Mouse (Mus musculus): ENCODE measurements around the gene Mttp. TPM values are rescaled to one million over a fixed set of nuclear protein-coding genes. Genes with fewer than 3 reads are reported as not detected.

Gene Mttp
- polyA plus RNA-seq, 1 experiment from 2014 or later, result 8.3 TPM

GRCm38 (mm10) chr3:138064732-138065645 is 79.8 kb downstream of the Mttp start, which contains the start of gene 1110002E22Rik:
TSS of gene 1110002E22Rik (plus strand) at chr3:138065052.
- no peak within 1 kb of the TSS for H3K27ac ChIP-seq (replicated peaks; ENCODE audit: low read depth, low read length)
- WGBS, result 72% methylated on average over 33 of the region's 33 CpGs
- no peak within 1 kb of the TSS for H3K4me3 ChIP-seq (ENCODE audit: low read depth, low read length)
- no peak within 1 kb of the TSS for H3K4me2 ChIP-seq (ENCODE audit: low read depth, low read length)
- H3K9ac ChIP-seq (replicated peaks; ENCODE audit: low read length), result no peak within 1 kb of the TSS
- no peaks in the 10 kb centered on the region for H3K36me3 ChIP-seq (replicated peaks; ENCODE audit: control insufficient read depth, insufficient read depth, low read depth, low read length)
- DNase-seq (ENCODE audit: low spot score) (no peak), ATAC-seq (replicated peaks; ENCODE audit: insufficient number of reproducible peaks, low FRiP score, low TSS enrichment, low read depth) (0 out of 2 replicates have a peak, but pooled peaks have one; percentile 10)
- no peaks in the 10 kb centered on the region for H3K27me3 ChIP-seq (ENCODE audit: control insufficient read depth, insufficient read depth, low read length)
- no peaks in the 10 kb centered on the region for H3K9me3 ChIP-seq (replicated peaks; ENCODE audit: control insufficient read depth, low read length)
- H3K4me1 ChIP-seq (ENCODE audit: control insufficient read depth, insufficient read depth, low read length), result 0 out of 2 replicates have a peak, but pooled peaks cover under 1% of the 10 kb centered on the region

- H3K9ac ChIP-seq (replicated peaks; ENCODE audit: low read length), result no peak overlapping the region
- H3K36me3 ChIP-seq (replicated peaks; ENCODE audit: control insufficient read depth, insufficient read depth, low read depth, low read length), result no peaks in the 10 kb centered on the region
- no peak overlapping the region for H3K4me3 ChIP-seq (ENCODE audit: low read depth, low read length)
- no peak for DNase-seq (ENCODE audit: low spot score)
- ATAC-seq (replicated peaks; ENCODE audit: insufficient number of reproducible peaks, low FRiP score, low TSS enrichment, low read depth), result no peak
- no peaks in the 10 kb centered on the region for H3K4me1 ChIP-seq (ENCODE audit: control insufficient read depth, insufficient read depth, low read length)
- no peaks in the 10 kb centered on the region for H3K9me3 ChIP-seq (replicated peaks; ENCODE audit: control insufficient read depth, low read length)
- H3K27ac ChIP-seq (replicated peaks; ENCODE audit: low read depth, low read length), result no peak overlapping the region
- H3K4me2 ChIP-seq (ENCODE audit: low read depth, low read length), result no peak overlapping the region
- no peaks in the 10 kb centered on the region for H3K27me3 ChIP-seq (ENCODE audit: control insufficient read depth, insufficient read depth, low read length)
- 67% methylated on average over 14 of the region's 14 CpGs for WGBS
These were observed 80.9 kb downstream of the Mttp start for GRCm38 (mm10) chr3:138063731-138064329.

- Histone ChIP-seq H3K4me2 (ENCODE audit: low read depth, low read length) (no peak overlapping the region), H3K4me1 (ENCODE audit: control insufficient read depth, insufficient read depth, low read length) (no peaks in the 10 kb centered on the region), H3K27me3 (ENCODE audit: control insufficient read depth, insufficient read depth, low read length) (no peaks in the 10 kb centered on the region), H3K27ac (replicated peaks; ENCODE audit: low read depth, low read length) (no peak overlapping the region), H3K9me3 (replicated peaks; ENCODE audit: control insufficient read depth, low read length) (no peaks in the 10 kb centered on the region), H3K4me3 (ENCODE audit: low read depth, low read length) (no peak overlapping the region), H3K36me3 (replicated peaks; ENCODE audit: control insufficient read depth, insufficient read depth, low read depth, low read length) (no peaks in the 10 kb centered on the region), H3K9ac (replicated peaks; ENCODE audit: low read length) (no peak overlapping the region)
- ATAC-seq (replicated peaks; ENCODE audit: insufficient number of reproducible peaks, low FRiP score, low TSS enrichment, low read depth), result no peak
- 84% methylated on average over 4 of the region's 4 CpGs for WGBS
- no peak for DNase-seq (ENCODE audit: low spot score)
These were observed 82.1 kb downstream of the Mttp start for GRCm38 (mm10) chr3:138062673-138063072.

GRCm38 (mm10) chr3:138061205-138061911 is 83.4 kb downstream of the Mttp start:
- H3K27me3 ChIP-seq (ENCODE audit: control insufficient read depth, insufficient read depth, low read length), result no peaks in the 10 kb centered on the region
- H3K4me2 ChIP-seq (ENCODE audit: low read depth, low read length), result no peak overlapping the region
- H3K9me3 ChIP-seq (replicated peaks; ENCODE audit: control insufficient read depth, low read length), result no peaks in the 10 kb centered on the region
- 86% methylated on average over 9 of the region's 9 CpGs for WGBS
- no peak for ATAC-seq (replicated peaks; ENCODE audit: insufficient number of reproducible peaks, low FRiP score, low TSS enrichment, low read depth)
- H3K9ac ChIP-seq (replicated peaks; ENCODE audit: low read length), result no peak overlapping the region
- no peaks in the 10 kb centered on the region for H3K36me3 ChIP-seq (replicated peaks; ENCODE audit: control insufficient read depth, insufficient read depth, low read depth, low read length)
- H3K27ac ChIP-seq (replicated peaks; ENCODE audit: low read depth, low read length), result no peak overlapping the region
- DNase-seq (ENCODE audit: low spot score), result no peak
- H3K4me3 ChIP-seq (ENCODE audit: low read depth, low read length), result no peak overlapping the region
- H3K4me1 ChIP-seq (ENCODE audit: control insufficient read depth, insufficient read depth, low read length), result no peaks in the 10 kb centered on the region

- 92% methylated on average over 7 of the region's 7 CpGs for WGBS
- Histone ChIP-seq H3K4me3 (ENCODE audit: low read depth, low read length) (no peak overlapping the region), H3K4me2 (ENCODE audit: low read depth, low read length) (no peak overlapping the region), H3K9me3 (replicated peaks; ENCODE audit: control insufficient read depth, low read length) (no peaks in the 10 kb centered on the region), H3K27me3 (ENCODE audit: control insufficient read depth, insufficient read depth, low read length) (no peaks in the 10 kb centered on the region), H3K9ac (replicated peaks; ENCODE audit: low read length) (no peak overlapping the region), H3K4me1 (ENCODE audit: control insufficient read depth, insufficient read depth, low read length) (no peaks in the 10 kb centered on the region), H3K27ac (replicated peaks; ENCODE audit: low read depth, low read length) (no peak overlapping the region), H3K36me3 (replicated peaks; ENCODE audit: control insufficient read depth, insufficient read depth, low read depth, low read length) (no peaks in the 10 kb centered on the region)
- DNase-seq (ENCODE audit: low spot score), result no peak
- no peak for ATAC-seq (replicated peaks; ENCODE audit: insufficient number of reproducible peaks, low FRiP score, low TSS enrichment, low read depth)
These were observed 84.3 kb downstream of the Mttp start for GRCm38 (mm10) chr3:138060429-138060828.

- no peaks in the 10 kb centered on the region for H3K4me1 ChIP-seq (ENCODE audit: control insufficient read depth, insufficient read depth, low read length)
- ATAC-seq (replicated peaks; ENCODE audit: insufficient number of reproducible peaks, low FRiP score, low TSS enrichment, low read depth), result no peak
- no peaks in the 10 kb centered on the region for H3K36me3 ChIP-seq (replicated peaks; ENCODE audit: control insufficient read depth, insufficient read depth, low read depth, low read length)
- no peaks in the 10 kb centered on the region for H3K9me3 ChIP-seq (replicated peaks; ENCODE audit: control insufficient read depth, low read length)
- H3K4me3 ChIP-seq (ENCODE audit: low read depth, low read length), result no peak overlapping the region
- no peak overlapping the region for H3K4me2 ChIP-seq (ENCODE audit: low read depth, low read length)
- no peak for DNase-seq (ENCODE audit: low spot score)
- H3K27me3 ChIP-seq (ENCODE audit: control insufficient read depth, insufficient read depth, low read length), result no peaks in the 10 kb centered on the region
- 54% methylated on average over 4 of the region's 4 CpGs for WGBS
- H3K27ac ChIP-seq (replicated peaks; ENCODE audit: low read depth, low read length), result no peak overlapping the region
- H3K9ac ChIP-seq (replicated peaks; ENCODE audit: low read length), result no peak overlapping the region
These were observed 86.5 kb downstream of the Mttp start for GRCm38 (mm10) chr3:138058226-138058625.

GRCm38 (mm10) chr3:138056976-138057375 is 87.8 kb downstream of the Mttp start:
- Histone ChIP-seq H3K27ac (replicated peaks; ENCODE audit: low read depth, low read length) (no peak overlapping the region), H3K9ac (replicated peaks; ENCODE audit: low read length) (no peak overlapping the region), H3K4me1 (ENCODE audit: control insufficient read depth, insufficient read depth, low read length) (no peaks in the 10 kb centered on the region), H3K27me3 (ENCODE audit: control insufficient read depth, insufficient read depth, low read length) (no peaks in the 10 kb centered on the region), H3K4me2 (ENCODE audit: low read depth, low read length) (no peak overlapping the region), H3K36me3 (replicated peaks; ENCODE audit: control insufficient read depth, insufficient read depth, low read depth, low read length) (no peaks in the 10 kb centered on the region), H3K4me3 (ENCODE audit: low read depth, low read length) (no peak overlapping the region), H3K9me3 (replicated peaks; ENCODE audit: control insufficient read depth, low read length) (no peaks in the 10 kb centered on the region)
- 71% methylated on average over 7 of the region's 7 CpGs for WGBS
- ATAC-seq (replicated peaks; ENCODE audit: insufficient number of reproducible peaks, low FRiP score, low TSS enrichment, low read depth) (no peak), DNase-seq (ENCODE audit: low spot score) (no peak)
